Mouse (Mus musculus): ENCODE results near the gene Myrfl. TPM values are rescaled to one million over a fixed set of nuclear protein-coding genes. Genes with fewer than 3 reads are reported as not detected.
A peak's percentile ranks its signal among the peaks of the same experiment; 100 is the strongest.

Myrfl gene
- total RNA-seq (2015) (0.09 TPM in 1 of 2 replicates, not detected in the other), total RNA-seq (2017) (not detected in 2 replicates)

GRCm38 (mm10) chr10:116896336-116897177 is at the start of gene Myrfl:
TSS of gene Myrfl (minus strand) at chr10:116896919.
- no peak for ATAC-seq (ENCODE audit: poor library complexity, severe bottlenecking)

- ATAC-seq (ENCODE audit: poor library complexity, severe bottlenecking), result no peak
Observed at GRCm38 (mm10) chr10:116944940-116945339, 48.2 kb upstream of the Myrfl start.

GRCm38 (mm10) chr10:116944144-116944543 is 47.4 kb upstream of the Myrfl start:
- no peak for ATAC-seq (ENCODE audit: poor library complexity, severe bottlenecking)

- ATAC-seq (ENCODE audit: poor library complexity, severe bottlenecking), result peak; percentile 71
Observed at GRCm38 (mm10) chr10:116943025-116943424, 46.3 kb upstream of the Myrfl start.

GRCm38 (mm10) chr10:116935028-116935427 is 38.3 kb upstream of the Myrfl start:
- ATAC-seq (ENCODE audit: poor library complexity, severe bottlenecking), result no peak; the same call in 1 of the 2 replicates

GRCm38 (mm10) chr10:116933794-116934193 is 37.1 kb upstream of the Myrfl start:
- no peak for ATAC-seq (ENCODE audit: poor library complexity, severe bottlenecking)

GRCm38 (mm10) chr10:116932418-116932817 is 35.7 kb upstream of the Myrfl start:
- ATAC-seq (ENCODE audit: poor library complexity, severe bottlenecking), result no peak

GRCm38 (mm10) chr10:116931497-116932179 is 34.9 kb upstream of the Myrfl start:
- peak; percentile 74 for ATAC-seq (ENCODE audit: poor library complexity, severe bottlenecking)

- 0 out of 2 replicates have a peak, but pooled peaks have one; percentile 0 for ATAC-seq (ENCODE audit: poor library complexity, severe bottlenecking)
Observed at GRCm38 (mm10) chr10:116930936-116931335, 34.2 kb upstream of the Myrfl start.

GRCm38 (mm10) chr10:116930506-116930905 is 33.8 kb upstream of the Myrfl start:
- ATAC-seq (ENCODE audit: poor library complexity, severe bottlenecking), result peak; percentile 64

GRCm38 (mm10) chr10:116928826-116929225 is 32.1 kb upstream of the Myrfl start:
- ATAC-seq (ENCODE audit: poor library complexity, severe bottlenecking), result no peak

- ATAC-seq (ENCODE audit: poor library complexity, severe bottlenecking), result peak; percentile 37
Observed at GRCm38 (mm10) chr10:116926428-116927113, 29.9 kb upstream of the Myrfl start.

- ATAC-seq (ENCODE audit: poor library complexity, severe bottlenecking), result peak; percentile 68
Observed at GRCm38 (mm10) chr10:116923651-116924495, 27.2 kb upstream of the Myrfl start.

GRCm38 (mm10) chr10:116922161-116922560 is 25.4 kb upstream of the Myrfl start:
- no peak for ATAC-seq (ENCODE audit: poor library complexity, severe bottlenecking)

- no peak for ATAC-seq (ENCODE audit: poor library complexity, severe bottlenecking)
Observed at GRCm38 (mm10) chr10:116921416-116921815, 24.7 kb upstream of the Myrfl start.

- no peak for ATAC-seq (ENCODE audit: poor library complexity, severe bottlenecking)
Observed at GRCm38 (mm10) chr10:116920641-116921040, 23.9 kb upstream of the Myrfl start.

GRCm38 (mm10) chr10:116919368-116920317 is 22.9 kb upstream of the Myrfl start:
- peak; percentile 56 for ATAC-seq (ENCODE audit: poor library complexity, severe bottlenecking)

GRCm38 (mm10) chr10:116916581-116916980 is 19.9 kb upstream of the Myrfl start:
- ATAC-seq (ENCODE audit: poor library complexity, severe bottlenecking), result no peak

GRCm38 (mm10) chr10:116915286-116915685 is 18.6 kb upstream of the Myrfl start:
- ATAC-seq (ENCODE audit: poor library complexity, severe bottlenecking), result no peak

Measured in megakaryocyte, adult 5-6 weeks (primary cell).